Mouse (Mus musculus) lung, postnatal 4 days (tissue): ENCODE data around the gene Syt1.

Source experiments
- DNase-seq, 2 experiments: peaks; one replicate each; pipeline ENCODE4 v3.0.0; 2021

The Syt1 gene

GRCm38 (mm10) chr10:108884520-108884919 is 126.3 kb downstream of the Syt1 start:
- DNase-seq: no peak

- DNase-seq: no peak
Observed at GRCm38 (mm10) chr10:108880372-108880771, 130.4 kb downstream of the Syt1 start.

- DNase-seq: no peak
Observed at GRCm38 (mm10) chr10:108875730-108876129, 135.1 kb downstream of the Syt1 start.

GRCm38 (mm10) chr10:108874687-108875086 is 136.1 kb downstream of the Syt1 start:
- no peak for DNase-seq

- DNase-seq: no peak
Observed at GRCm38 (mm10) chr10:108872359-108872758, 138.4 kb downstream of the Syt1 start.

GRCm38 (mm10) chr10:108870586-108870985 is 140.2 kb downstream of the Syt1 start:
- DNase-seq: no peak

GRCm38 (mm10) chr10:108868136-108868535 is 142.6 kb downstream of the Syt1 start:
- no peak for DNase-seq

GRCm38 (mm10) chr10:108867202-108867601 is 143.6 kb downstream of the Syt1 start:
- DNase-seq: no peak

- no peak for DNase-seq
Observed at GRCm38 (mm10) chr10:108865586-108865985, 145.2 kb downstream of the Syt1 start.

- DNase-seq: no peak
Observed at GRCm38 (mm10) chr10:108855986-108856385, 154.8 kb downstream of the Syt1 start.

GRCm38 (mm10) chr10:108852757-108853156 is 158.0 kb downstream of the Syt1 start:
- DNase-seq: no peak

GRCm38 (mm10) chr10:108837434-108837833 is 173.3 kb downstream of the Syt1 start:
- DNase-seq: no peak

GRCm38 (mm10) chr10:108832248-108832647 is 178.5 kb downstream of the Syt1 start:
- DNase-seq: no peak

- no peak for DNase-seq
Observed at GRCm38 (mm10) chr10:108831801-108832200, 179.0 kb downstream of the Syt1 start.

- no peak for DNase-seq
Observed at GRCm38 (mm10) chr10:108822273-108822672, 188.5 kb downstream of the Syt1 start.

GRCm38 (mm10) chr10:108815339-108815738 is 195.4 kb downstream of the Syt1 start:
- no peak for DNase-seq

- no peak for DNase-seq
Observed at GRCm38 (mm10) chr10:108804380-108804779, 206.4 kb downstream of the Syt1 start.

GRCm38 (mm10) chr10:108800776-108801175 is 210.0 kb downstream of the Syt1 start:
- no peak for DNase-seq

- no peak for DNase-seq
Observed at GRCm38 (mm10) chr10:108798826-108799225, 212.0 kb downstream of the Syt1 start.

GRCm38 (mm10) chr10:108782817-108783216 is 228.0 kb downstream of the Syt1 start:
- DNase-seq: no peak

- no peak for DNase-seq
Observed at GRCm38 (mm10) chr10:108780614-108781013, 230.2 kb downstream of the Syt1 start.

- no peak for DNase-seq
Observed at GRCm38 (mm10) chr10:108776735-108777134, 234.0 kb downstream of the Syt1 start.

GRCm38 (mm10) chr10:108771081-108771480 is 239.7 kb downstream of the Syt1 start:
- no peak for DNase-seq

GRCm38 (mm10) chr10:108765564-108765963 is 245.2 kb downstream of the Syt1 start:
- no peak for DNase-seq

- no peak for DNase-seq
Observed at GRCm38 (mm10) chr10:108763722-108764121, 247.1 kb downstream of the Syt1 start.

- no peak for DNase-seq
Observed at GRCm38 (mm10) chr10:108753304-108753703, 257.5 kb downstream of the Syt1 start.
